Mouse (Mus musculus): ENCODE data around the gene Kctd21. TPM values are rescaled to one million over a fixed set of nuclear protein-coding genes. Genes with fewer than 3 reads are reported as not detected.

The Kctd21 gene
- total RNA-seq, 2 experiments from 2014 or later: 12.5 to 14.6 TPM

DNA sequence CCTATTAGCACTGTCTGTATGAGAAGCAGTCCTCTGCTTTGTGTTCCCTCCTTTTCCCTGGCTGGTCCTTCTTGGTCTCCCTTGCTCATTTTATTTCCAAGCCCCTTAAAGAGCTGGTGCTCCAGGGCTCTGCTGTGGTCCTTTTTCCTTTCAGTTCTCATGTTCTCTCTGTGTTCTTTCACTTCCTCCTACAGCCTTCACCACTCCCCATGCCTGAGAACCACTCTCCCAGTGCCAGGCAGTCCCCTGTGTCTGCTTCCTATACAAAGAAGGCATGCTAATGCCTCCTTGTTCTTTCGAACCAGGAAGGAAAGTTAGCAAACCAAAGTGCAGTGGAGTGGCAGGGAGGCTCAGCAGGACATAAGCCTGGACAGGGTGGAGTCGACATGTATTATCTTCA lies 43.8 kb downstream of the Kctd21 start:
- Histone ChIP-seq H3K4me3 (no peak overlapping the region), H3K27ac (no peak overlapping the region)
- intact Hi-C loops (cut with DNase I): no loop called here
- TF ChIP-seq CTCF (IDR thresholded peaks at IDR 0.05): no peak
- no peak for DNase-seq (ENCODE audit: extremely low spot score in 1 of 2, low spot score in 2 of 2)

- TF ChIP-seq CTCF (IDR thresholded peaks at IDR 0.05): no peak
- H3K4me3 ChIP-seq: no peak overlapping the region
- DNase-seq (ENCODE audit: extremely low spot score in 1 of 2, low spot score in 2 of 2): no peak
Measured at GRCm38 (mm10) chr7:97379304-97379703, 47.2 kb downstream of the Kctd21 start.

DNA sequence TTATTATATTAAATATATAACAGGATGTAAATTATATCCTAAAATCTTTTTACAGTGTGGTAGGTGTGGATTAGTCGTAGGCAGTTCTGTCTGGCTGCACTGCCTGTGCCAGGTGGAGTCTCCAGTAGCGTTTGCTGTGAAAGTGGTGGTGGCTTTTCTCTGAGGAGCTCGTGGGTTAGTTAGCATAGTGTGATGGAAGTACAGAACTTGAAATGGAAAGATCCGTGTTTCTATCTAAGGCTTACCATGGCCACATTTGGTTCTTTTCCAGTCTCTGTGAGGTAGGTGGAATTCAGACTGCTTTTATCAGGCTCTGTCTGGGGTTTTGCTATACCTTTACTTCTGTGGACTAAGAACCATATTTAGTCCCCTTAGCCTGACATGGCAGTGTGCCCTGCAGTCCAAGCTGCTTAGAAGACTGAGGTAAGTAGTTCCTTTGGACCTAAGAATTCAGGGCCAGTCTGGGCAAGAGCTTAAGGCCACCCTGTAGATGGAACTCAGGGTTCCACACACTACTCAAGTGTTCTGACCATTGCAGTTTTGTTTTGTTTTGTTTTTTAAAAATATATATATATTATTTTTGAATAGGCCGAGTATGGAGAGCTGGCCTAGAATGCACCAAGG lies 48.5 kb downstream of the Kctd21 start:
- intact Hi-C loops (cut with DNase I): no loop called here
- DNase-seq (ENCODE audit: extremely low spot score in 1 of 2, low spot score in 2 of 2): no peak
- no peak overlapping the region for H3K27ac ChIP-seq
- no peak overlapping the region for H3K4me3 ChIP-seq
- no peak for TF ChIP-seq CTCF (IDR thresholded peaks at IDR 0.05)

More at GRCm38 (mm10) chr7:97379304-97379703, 47.2 kb downstream of the Kctd21 start:
- intact Hi-C loops (cut with DNase I): no loop called here
- H3K27ac ChIP-seq: no peak overlapping the region

DNA sequence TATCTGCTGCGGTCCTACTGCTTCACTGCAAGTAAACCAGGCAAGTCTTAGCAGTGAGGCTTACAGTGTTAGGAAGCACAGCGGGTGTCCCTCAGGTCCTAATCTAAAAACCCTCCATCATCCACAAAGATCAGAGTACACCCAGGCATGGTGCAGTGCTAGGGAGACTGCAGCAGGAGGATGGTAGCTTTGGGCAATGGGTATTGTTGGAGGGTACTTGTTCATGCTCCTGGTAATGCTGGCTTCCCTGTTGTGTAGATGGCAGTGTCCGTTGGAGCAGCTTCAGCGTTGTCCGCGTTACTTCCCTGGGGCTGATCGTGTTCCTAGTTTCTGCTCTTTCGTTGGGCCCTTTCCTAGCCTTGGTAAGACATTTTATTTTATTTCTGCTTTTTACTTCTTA lies 50.5 kb downstream of the Kctd21 start:
- intact Hi-C loops (cut with DNase I): no loop called here
- no peak overlapping the region for H3K4me3 ChIP-seq

DNA sequence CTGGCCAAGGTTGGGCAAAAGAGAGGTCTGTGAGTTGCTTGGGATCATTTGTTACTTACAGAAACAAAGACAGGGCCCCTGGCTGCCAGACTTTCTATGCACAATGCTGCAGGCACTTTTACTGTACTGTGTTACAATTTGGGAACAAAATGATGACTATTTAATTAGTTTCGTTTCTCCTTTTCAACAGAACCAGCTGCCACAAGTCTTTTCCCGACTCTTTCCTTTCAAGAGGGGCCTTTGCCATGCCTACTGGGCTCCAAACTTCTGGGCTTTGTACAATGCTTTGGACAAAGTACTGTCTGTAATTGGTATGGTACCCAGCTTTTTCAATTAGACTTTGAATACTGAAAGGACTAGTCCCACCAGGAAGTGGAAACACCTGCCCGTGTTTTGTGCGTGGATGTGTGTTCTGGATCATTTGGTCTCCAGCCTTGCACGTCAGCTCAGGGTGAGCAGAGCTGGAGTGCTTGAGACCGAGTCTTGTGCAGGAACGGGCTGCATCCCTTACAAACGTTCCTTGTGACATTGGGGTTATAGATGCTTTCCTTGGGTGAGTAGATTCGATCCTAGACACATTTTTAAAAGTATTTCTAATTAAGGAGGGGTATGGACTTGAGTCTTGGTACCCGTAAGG lies 51.5 kb downstream of the Kctd21 start:
- intact Hi-C loops (cut with DNase I): no loop called here
- Histone ChIP-seq H3K4me3 (no peak overlapping the region), H3K27ac (no peak overlapping the region)
- DNase-seq (ENCODE audit: extremely low spot score in 1 of 2, low spot score in 2 of 2): no peak
- no peak for TF ChIP-seq CTCF (IDR thresholded peaks at IDR 0.05)

More for the DNA sequence above, 50.5 kb downstream of the Kctd21 start:
- no peak for DNase-seq (ENCODE audit: extremely low spot score in 1 of 2, low spot score in 2 of 2)
- no peak overlapping the region for H3K27ac ChIP-seq
- no peak for TF ChIP-seq CTCF (IDR thresholded peaks at IDR 0.05)

GRCm38 (mm10) chr7:97386106-97386805 lies 54.1 kb downstream of the Kctd21 start:
- no peak for TF ChIP-seq CTCF (IDR thresholded peaks at IDR 0.05)
- no peak for DNase-seq (ENCODE audit: extremely low spot score in 1 of 2, low spot score in 2 of 2)
- intact Hi-C loops (cut with DNase I): no loop called here
- Histone ChIP-seq H3K4me3 (no peak overlapping the region), H3K27ac (peak overlapping the region; percentile 64; the same call in 1 of the 2 replicates)

- Histone ChIP-seq H3K4me3 (no peak overlapping the region), H3K27ac (peak overlapping the region; percentile 64)
- intact Hi-C loops (cut with DNase I): loop anchor here (1.0 kb wide), 1 partner anchor 42 kb away; no protein-coding TSS in a partner anchor
- no peak; the same call in 1 of the 2 replicates for TF ChIP-seq CTCF (IDR thresholded peaks at IDR 0.05)
- DNase-seq (ENCODE audit: extremely low spot score in 1 of 2, low spot score in 2 of 2): peak; percentile 36 to 64
Measured at GRCm38 (mm10) chr7:97386806-97387370, 54.8 kb downstream of the Kctd21 start.

GRCm38 (mm10) chr7:97387561-97388147 lies 55.5 kb downstream of the Kctd21 start:
- intact Hi-C loops (cut with DNase I): loop anchor here (1.0 kb wide), 1 partner anchor 42 kb away; no protein-coding TSS in a partner anchor
- Histone ChIP-seq H3K27ac (no peak overlapping the region; the same call in 1 of the 2 replicates), H3K4me3 (no peak overlapping the region)
- no peak for DNase-seq (ENCODE audit: extremely low spot score in 1 of 2, low spot score in 2 of 2)
- TF ChIP-seq CTCF (IDR thresholded peaks at IDR 0.05): no peak

DNA sequence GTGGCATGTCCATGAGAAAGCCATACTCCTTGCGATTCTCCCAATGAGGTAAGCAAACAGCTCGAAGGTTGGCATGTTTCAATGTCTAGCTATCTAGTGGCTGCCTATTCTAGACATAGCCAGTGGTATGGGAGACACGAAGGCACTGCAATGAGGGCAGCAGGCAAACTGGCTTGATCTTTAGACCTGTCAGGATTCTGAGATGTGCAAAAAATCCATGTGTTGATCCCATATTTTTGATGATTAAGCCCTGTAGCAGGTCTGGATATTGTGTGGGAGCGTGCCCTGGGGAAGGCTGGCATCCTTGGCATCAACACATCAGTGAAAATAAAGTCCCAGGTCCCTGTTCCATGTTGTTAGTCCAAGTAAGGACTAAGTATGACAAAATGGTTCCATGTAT lies 56.4 kb downstream of the Kctd21 start:
- H3K4me3 ChIP-seq: no peak overlapping the region
- no peak for DNase-seq (ENCODE audit: extremely low spot score in 1 of 2, low spot score in 2 of 2)
- no peak for TF ChIP-seq CTCF (IDR thresholded peaks at IDR 0.05)
- no peak overlapping the region for H3K27ac ChIP-seq
- intact Hi-C loops (cut with DNase I): no loop called here

- no peak for DNase-seq (ENCODE audit: extremely low spot score in 1 of 2, low spot score in 2 of 2)
- no peak overlapping the region for H3K4me3 ChIP-seq
- intact Hi-C loops (cut with DNase I): no loop called here
- no peak for TF ChIP-seq CTCF (IDR thresholded peaks at IDR 0.05)
- H3K27ac ChIP-seq: no peak overlapping the region
Measured at GRCm38 (mm10) chr7:97391293-97392078, 59.4 kb downstream of the Kctd21 start.

DNA sequence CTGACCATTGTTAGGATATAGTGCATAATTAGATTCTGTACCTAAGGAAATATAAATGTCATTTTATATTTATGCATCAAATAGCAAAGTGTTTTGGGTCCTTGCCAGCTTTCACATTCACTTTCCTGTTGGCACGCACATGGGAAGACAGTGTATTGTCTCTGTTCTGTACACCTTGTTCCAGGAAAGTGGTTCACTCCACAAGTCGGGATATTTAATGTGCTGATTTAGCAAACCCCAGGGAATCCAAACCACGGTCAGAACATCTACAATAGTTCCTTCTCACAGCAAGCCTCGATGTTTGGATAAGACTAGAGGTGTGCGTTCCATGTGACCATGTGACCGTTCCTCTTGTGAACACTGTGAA lies 59.9 kb downstream of the Kctd21 start:
- DNase-seq (ENCODE audit: extremely low spot score in 1 of 2, low spot score in 2 of 2): no peak
- H3K27ac ChIP-seq: no peak overlapping the region
- no peak overlapping the region for H3K4me3 ChIP-seq
- intact Hi-C loops (cut with DNase I): no loop called here
- no peak for TF ChIP-seq CTCF (IDR thresholded peaks at IDR 0.05)
